In genomic region chr8:86184671-86185070, GRCm38 (mm10) we compare ENCODE assay signal across 10 mouse cellular contexts.
"Had no signal": no experiment of that assay in that cellular context is flagged by ENCODE, and none has a peak within 500 bp of the region (broad histone marks: within the 10 kb centered on the region; RNA-seq: fewer than 3 reads in every experiment).

No protein-coding gene starts in this region.

- DNase-seq: liver, postnatal 0 days; lung, adult 2 months; lung, postnatal 14 days; lung, postnatal 36 days; retina, postnatal 1 day; right cerebral cortex, postnatal 14 days; spleen, adult 18-20 months; thymus, adult 2 months; thymus, postnatal 25 days; thymus, postnatal 4 days had no signal
